33 mouse cellular contexts compared by ENCODE assay signal in the genomic region with DNA sequence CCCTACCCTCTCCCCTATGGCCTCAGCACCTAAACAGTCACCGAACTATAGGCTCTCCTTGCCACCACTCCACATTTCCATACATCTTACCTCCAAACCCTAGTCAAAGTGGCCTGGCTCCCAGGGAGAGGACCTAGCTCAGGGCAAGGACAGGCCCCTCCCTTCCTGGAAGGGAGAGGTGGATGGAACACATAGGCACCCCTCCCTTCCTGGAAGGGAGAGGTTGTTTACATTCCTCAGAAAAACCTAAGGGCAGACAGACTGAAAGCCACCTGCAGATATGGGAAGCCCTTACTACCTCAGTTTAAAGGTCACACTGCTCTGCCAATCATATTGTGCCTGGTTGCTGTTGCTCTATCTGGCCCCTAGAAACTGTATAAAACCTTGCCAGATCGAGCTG. TPM values are rescaled to one million over a fixed set of nuclear protein-coding genes. Genes with fewer than 3 reads are reported as not detected.
A peak's percentile ranks its signal among the peaks of the same experiment; 100 is the strongest.
DNase-seq lines count a peak whose midpoint lies in the region; ATAC-seq lines count a peak whose summit lies in the region.
"Had no signal": no experiment of that assay in that cellular context is flagged by ENCODE, and none has a peak within 500 bp of the region (broad histone marks: within the 10 kb centered on the region; RNA-seq: fewer than 3 reads in every experiment).

No protein-coding gene starts in this region.

- H3K27ac ChIP-seq in liver, embryonic 12.5 days: no peak overlapping the region
- H3K27ac ChIP-seq in liver, embryonic 11.5 days (ENCODE audit: low read depth, low read length): no peak overlapping the region
- H3K27ac ChIP-seq: embryonic facial prominence, embryonic 10.5 days; embryonic facial prominence, embryonic 13.5 days; forebrain, embryonic 12.5 days; forebrain, embryonic 15.5 days; heart, adult 2 months; hindbrain, embryonic 10.5 days; hindbrain, embryonic 13.5 days; intestine, embryonic 15.5 days had no signal

- 52% methylated on average over 2 of the region's 2 CpGs for WGBS in liver, embryonic 12.5 days (ENCODE audit: insufficient replicate concordance)
- 80% methylated on average over 2 of the region's 2 CpGs for WGBS in liver, embryonic 11.5 days

- H3K4me3 ChIP-seq in liver, embryonic 12.5 days: no peak overlapping the region
- H3K4me3 ChIP-seq in liver, embryonic 11.5 days (ENCODE audit: low read depth, low read length): no peak overlapping the region
- H3K4me3 ChIP-seq: embryonic facial prominence, embryonic 10.5 days; embryonic facial prominence, embryonic 13.5 days; erythroblast, embryonic 14.5 days; forebrain, embryonic 12.5 days; forebrain, embryonic 15.5 days; heart, adult 2 months; hindbrain, embryonic 10.5 days; hindbrain, embryonic 13.5 days; intestine, embryonic 15.5 days had no signal

- no peaks in the 10 kb centered on the region for H3K36me3 ChIP-seq in liver, embryonic 12.5 days
- no peaks in the 10 kb centered on the region for H3K36me3 ChIP-seq in liver, embryonic 11.5 days (ENCODE audit: control insufficient read depth, insufficient read depth, low read length)
- H3K36me3 ChIP-seq: embryonic facial prominence, embryonic 10.5 days; embryonic facial prominence, embryonic 13.5 days; forebrain, embryonic 12.5 days; forebrain, embryonic 15.5 days; hindbrain, embryonic 10.5 days; hindbrain, embryonic 13.5 days; intestine, embryonic 15.5 days had no signal

- no peak overlapping the region for H3K9ac ChIP-seq in liver, embryonic 12.5 days
- H3K9ac ChIP-seq in liver, embryonic 11.5 days (ENCODE audit: low read depth, low read length): no peak overlapping the region
- H3K9ac ChIP-seq: embryonic facial prominence, embryonic 13.5 days; forebrain, embryonic 12.5 days; forebrain, embryonic 15.5 days; hindbrain, embryonic 13.5 days; intestine, embryonic 15.5 days had no signal

- H3K4me1 ChIP-seq in liver, embryonic 12.5 days: no peaks in the 10 kb centered on the region
- no peaks in the 10 kb centered on the region for H3K4me1 ChIP-seq in liver, embryonic 11.5 days (replicated peaks; ENCODE audit: control insufficient read depth, insufficient read depth, low read length)
- H3K4me1 ChIP-seq: embryonic facial prominence, embryonic 10.5 days; embryonic facial prominence, embryonic 13.5 days; forebrain, embryonic 12.5 days; forebrain, embryonic 15.5 days; hindbrain, embryonic 10.5 days; hindbrain, embryonic 13.5 days; intestine, embryonic 15.5 days had no signal

- H3K9me3 ChIP-seq in liver, embryonic 12.5 days (replicated peaks): no peaks in the 10 kb centered on the region
- no peaks in the 10 kb centered on the region for H3K9me3 ChIP-seq in liver, embryonic 11.5 days (ENCODE audit: control insufficient read depth, low read length)
- H3K9me3 ChIP-seq: embryonic facial prominence, embryonic 10.5 days; embryonic facial prominence, embryonic 13.5 days; forebrain, embryonic 12.5 days; forebrain, embryonic 15.5 days; hindbrain, embryonic 13.5 days; intestine, embryonic 15.5 days had no signal

- peak; percentile 65 for ATAC-seq in liver, embryonic 12.5 days
- no peak for ATAC-seq in liver, embryonic 11.5 days (replicated peaks; ENCODE audit: low FRiP score)
- ATAC-seq: forebrain, embryonic 15.5 days; hindbrain, embryonic 16.5 days; intestine, embryonic 15.5 days had no signal

- no peak overlapping the region for H3K4me2 ChIP-seq in liver, embryonic 12.5 days
- no peak overlapping the region for H3K4me2 ChIP-seq in liver, embryonic 11.5 days
- H3K4me2 ChIP-seq: embryonic facial prominence, embryonic 13.5 days; forebrain, embryonic 12.5 days; forebrain, embryonic 15.5 days; heart, embryonic 11.5 days; hindbrain, embryonic 13.5 days; intestine, embryonic 15.5 days had no signal

- DNase-seq in liver, embryonic 11.5 days (ENCODE audit: low spot score): no peak
- peak; percentile 36 for DNase-seq in ES-CJ7 (ENCODE audit: low read depth, low spot score)
- peak; percentile 8 for DNase-seq in c-Kit-positive CD71-positive TER-119-positive erythroid progenitor cells, embryonic 14.5 days (ENCODE audit: low spot score)
- no peak for DNase-seq in left cerebral cortex, adult 11 months (ENCODE audit: low spot score)
- no peak for DNase-seq in gastrocnemius, adult 18-20 months (ENCODE audit: low spot score)
- DNase-seq: adrenal gland, adult 2 months; adrenal gland, postnatal 14 days; B cell, adult 2 months; cerebellum, adult 11-12 months; cerebellum, adult 8-10 months; cerebellum, postnatal 10 days; cerebellum, postnatal 36 days; embryo, embryonic 11 days; gastrocnemius, postnatal 10 days; gastrocnemius, postnatal 36 days; heart, adult 2 months had no signal

- no peaks in the 10 kb centered on the region for H3K27me3 ChIP-seq in liver, embryonic 12.5 days (replicated peaks)
- H3K27me3 ChIP-seq in liver, embryonic 11.5 days (replicated peaks; ENCODE audit: control insufficient read depth, insufficient read depth, low read length): no peaks in the 10 kb centered on the region
- H3K27me3 ChIP-seq: CH12.LX; embryonic facial prominence, embryonic 13.5 days; forebrain, embryonic 12.5 days; forebrain, embryonic 15.5 days; hindbrain, embryonic 13.5 days; intestine, embryonic 15.5 days had no signal

RNA-seq across cellular contexts. Expression of a gene that starts 26.3 kb away (rescaled TPM):
- polyA plus RNA-seq in liver, embryonic 12.5 days (2016; fragmentation: Nextera tagmentation; extraction: Ambion mirVana): 0.10 TPM in 1 of 2 replicates, not detected in the other
- polyA plus RNA-seq in liver, embryonic 11.5 days (2014; fragmentation: Nextera tagmentation; extraction: Ambion mirVana): 0.13 TPM in 1 of 2 replicates, not detected in the other
- total RNA-seq in gastrocnemius, adult 18-20 months (2021): not detected
- total RNA-seq: adrenal gland, adult 2 months; adrenal gland, postnatal 14 days; adrenal gland, postnatal 4 days; CH12.LX; ES-E14; gastrocnemius, postnatal 10 days; gastrocnemius, postnatal 36 days; granulocyte monocyte progenitor cell, adult 5-6 weeks; heart, adult 2 months; heart, postnatal 25 days had no signal
- polyA plus RNA-seq: adrenal gland, adult 2 months; embryonic facial prominence, embryonic 10.5 days; erythroblast, embryonic 14.5 days; heart, adult 2 months; heart, embryonic 14.5 days; hindbrain, embryonic 10.5 days; intestine, embryonic 15.5 days had no signal

Comparison
In these comparisons a context has a peak if more than half of its experiments do, and no peak if none do; other contexts are left out.
1. DNase-seq: peak in ES-CJ7 (single experiment) and c-Kit-positive CD71-positive TER-119-positive erythroid progenitor cells, embryonic 14.5 days (single experiment); none in liver, embryonic 11.5 days (single experiment), left cerebral cortex, adult 11 months (single experiment) and gastrocnemius, adult 18-20 months (single experiment).